Comparison of ENCODE assay signal across 18 mouse cellular contexts in genomic region chr6:98846001-98846695, GRCm38 (mm10).
DNase-seq lines count a peak whose midpoint lies in the region; ATAC-seq and TF ChIP-seq lines count a peak whose summit lies in the region.
"Had no signal": no experiment of that assay in that cellular context is flagged by ENCODE, and none has a peak within 500 bp of the region (broad histone marks: within the 10 kb centered on the region; RNA-seq: fewer than 3 reads in every experiment).

No protein-coding gene starts in this region.

- peak; percentile 2 to 12 for DNase-seq in adrenal gland, postnatal 36 days
- no peak for DNase-seq in adrenal gland, postnatal 25 days
- DNase-seq in lung, postnatal 36 days = peak; percentile 20
- DNase-seq in lung, adult 2 months = no peak
- DNase-seq in CH12.LX (ENCODE audit: extremely low read depth) = peak; percentile 74
- no peak for DNase-seq in frontal cortex, postnatal 10 days (ENCODE audit: low spot score in 2 of 2)
- DNase-seq in kidney, adult 9 months = no peak
- DNase-seq: cerebellum, adult 8-10 months; forebrain, postnatal 0 days; gastrocnemius, postnatal 36 days had no signal

- no peak; the same call in 1 of the 2 replicates for TF ChIP-seq RAD21 in CH12.LX (IDR thresholded peaks at IDR 0.05; ENCODE audit: low read depth, low read length)

- no peak overlapping the region for H3K4me3 ChIP-seq in lung, adult 2 months (replicated peaks; ENCODE audit: extremely low read depth, low read depth, low read length)
- peak overlapping the region in 2 of 3 experiments; percentile 2 to 23 for H3K4me3 ChIP-seq in CH12.LX (replicated peaks in 1 of 3; ENCODE audit: low read depth in 2 of 3, low read length in 2 of 3, poor library complexity in 1 of 3)
- H3K4me3 ChIP-seq: hindbrain, embryonic 10.5 days; kidney, embryonic 15.5 days; layer of hippocampus, adult 2 months; liver, embryonic 15.5 days; neural tube, embryonic 12.5 days had no signal

- dilution Hi-C loops in CH12.LX (cut with MboI; ENCODE audit: extremely low pct_ligation_motif_present, extremely low pct_unique_long_range_greater_than_20kb, low sequenced_read_pairs) = no loop called here

- 36% methylated on average over 5 of the region's 5 CpGs for WGBS in lung, adult 2 months

- TF ChIP-seq POLR2A in lung, adult 2 months (IDR thresholded peaks at IDR 0.05; ENCODE audit: borderline replicate concordance, extremely low read depth, low read depth, low read length) = no peak
- no peak for TF ChIP-seq POLR2A in CH12.LX (IDR thresholded peaks at IDR 0.05; ENCODE audit: low read depth, low read length)

- H3K27me3 ChIP-seq in CH12.LX (replicated peaks) = no peaks in the 10 kb centered on the region
- H3K27me3 ChIP-seq: kidney, embryonic 15.5 days; liver, embryonic 15.5 days; neural tube, embryonic 12.5 days had no signal

- no peaks in the 10 kb centered on the region for H3K9me3 ChIP-seq in CH12.LX (replicated peaks; ENCODE audit: low read length)
- H3K9me3 ChIP-seq: hindbrain, embryonic 10.5 days; kidney, embryonic 15.5 days; liver, embryonic 15.5 days; neural tube, embryonic 12.5 days had no signal

- no peak for TF ChIP-seq CTCF in lung, adult 2 months (IDR thresholded peaks at IDR 0.05; ENCODE audit: insufficient read depth, low read length)
- TF ChIP-seq CTCF in CH12.LX (conservative IDR thresholded peaks at IDR 0.05 in 1 of 2, IDR thresholded peaks at IDR 0.05 in 1 of 2; ENCODE audit: low read depth in 2 of 2, low read length in 2 of 2) = no peak

- in situ Hi-C loops in CH12.LX (cut with MboI; ENCODE audit: low pct_ligation_motif_present, low pct_unique_long_range_greater_than_20kb, low sequenced_read_pairs) = no loop called here

- peak overlapping the region; percentile 85 for H3K4me2 ChIP-seq in CH12.LX (ENCODE audit: insufficient read depth, low read depth, poor library complexity, severe bottlenecking)
- H3K4me2 ChIP-seq: kidney, embryonic 15.5 days; liver, embryonic 15.5 days; neural tube, embryonic 12.5 days had no signal

- H3K4me1 ChIP-seq in lung, adult 2 months (ENCODE audit: control insufficient read depth, insufficient read depth, low read length) = no peaks in the 10 kb centered on the region
- peaks cover 38 to 86% of the 10 kb centered on the region in 2 experiments for H3K4me1 ChIP-seq in CH12.LX (ENCODE audit: control insufficient read depth in 1 of 2, insufficient read depth in 2 of 2)
- H3K4me1 ChIP-seq: hindbrain, embryonic 10.5 days; kidney, embryonic 15.5 days; liver, embryonic 15.5 days; neural tube, embryonic 12.5 days had no signal

- no peaks in the 10 kb centered on the region for H3K79me2 ChIP-seq in CH12.LX (replicated peaks; ENCODE audit: control insufficient read depth, extremely low read depth, insufficient read depth, poor library complexity, severe bottlenecking)

- no peaks in the 10 kb centered on the region for H3K36me3 ChIP-seq in CH12.LX (replicated peaks in 1 of 2; ENCODE audit: control insufficient read depth in 1 of 2, insufficient read depth in 1 of 2, low read length in 1 of 2)
- H3K36me3 ChIP-seq: hindbrain, embryonic 10.5 days; kidney, embryonic 15.5 days; liver, embryonic 15.5 days; neural tube, embryonic 12.5 days had no signal

- TF ChIP-seq EP300 in CH12.LX (IDR thresholded peaks at IDR 0.05; ENCODE audit: low read length) = peak; percentile 98

- H3K27ac ChIP-seq in CH12.LX (ENCODE audit: insufficient read depth, low read depth) = peak overlapping the region; percentile 87
- H3K27ac ChIP-seq: hindbrain, embryonic 10.5 days; kidney, embryonic 15.5 days; layer of hippocampus, adult 2 months; liver, embryonic 15.5 days; neural tube, embryonic 12.5 days had no signal

- peak; percentile 51 for ATAC-seq in megakaryocyte progenitor cell, adult 5-6 weeks (replicated peaks; ENCODE audit: poor library complexity)
- ATAC-seq: CD4-positive, CD25-positive, alpha-beta regulatory T cell, adult 4 months; forebrain, postnatal 0 days; inflammation-experienced regulatory T-cells, adult 6 months had no signal

- 0 out of 2 replicates have a peak overlapping the region, but pooled peaks have one; percentile 19 for H3K9ac ChIP-seq in CH12.LX (ENCODE audit: insufficient read depth, low read depth)
- H3K9ac ChIP-seq: forebrain, postnatal 0 days; kidney, embryonic 15.5 days; liver, embryonic 15.5 days; neural tube, embryonic 12.5 days had no signal

TF ChIP-seq in CH12.LX, 34 proteins besides CTCF, POLR2A, EP300 and RAD21:
- TF ChIP-seq IRF4 (IDR thresholded peaks at IDR 0.05; ENCODE audit: low read depth, low read length) = peak; percentile 90
- TF ChIP-seq SMC3 (IDR thresholded peaks at IDR 0.05; ENCODE audit: low read depth, low read length) = no peak
- peak; percentile 20; the same call in 1 of the 2 replicates for TF ChIP-seq TBP (conservative IDR thresholded peaks at IDR 0.05; ENCODE audit: low read depth, low read length)
- TF ChIP-seq GABPA (IDR thresholded peaks at IDR 0.05; ENCODE audit: insufficient replicate concordance, low read depth, low read length) = no peak
- peak; percentile 83 for TF ChIP-seq CHD2 (IDR thresholded peaks at IDR 0.05; ENCODE audit: low read length)
- no peak for TF ChIP-seq UBTF (IDR thresholded peaks at IDR 0.05; ENCODE audit: low read depth, low read length)
- no peak for TF ChIP-seq MXI1 (IDR thresholded peaks at IDR 0.05; ENCODE audit: low read depth, low read length)
- no peak for TF ChIP-seq ZMIZ1 (IDR thresholded peaks at IDR 0.05; ENCODE audit: low read depth, low read length)
- no peak for TF ChIP-seq POLR2AphosphoS2 (IDR thresholded peaks at IDR 0.05; ENCODE audit: low read depth, low read length)
- TF ChIP-seq JUND (conservative IDR thresholded peaks at IDR 0.05; ENCODE audit: low read depth, low read length) = peak; percentile 52; the same call in 1 of the 2 replicates
- peak; percentile 75 for TF ChIP-seq ETS1 (conservative IDR thresholded peaks at IDR 0.05; ENCODE audit: low read depth, low read length)
- TF ChIP-seq PAX5 (IDR thresholded peaks at IDR 0.05; ENCODE audit: low read length) = no peak
- TF ChIP-seq E2F4 (IDR thresholded peaks at IDR 0.05; ENCODE audit: insufficient replicate concordance, low read depth, low read length) = no peak
- peak; percentile 81 for TF ChIP-seq MEF2A (IDR thresholded peaks at IDR 0.05; ENCODE audit: borderline replicate concordance, low read depth, low read length)
- TF ChIP-seq TCF12 (IDR thresholded peaks at IDR 0.05; ENCODE audit: low read depth, low read length) = peak; percentile 93
- TF ChIP-seq NELFE (IDR thresholded peaks at IDR 0.05; ENCODE audit: low read depth, low read length) = no peak
- peak; percentile 59; the same call in 1 of the 2 replicates for TF ChIP-seq ELF1 (IDR thresholded peaks at IDR 0.05; ENCODE audit: low read depth, low read length)
- no peak for TF ChIP-seq MYC (IDR thresholded peaks at IDR 0.05; ENCODE audit: low read depth, low read length)
- TF ChIP-seq NRF1 (IDR thresholded peaks at IDR 0.05; ENCODE audit: low read depth, low read length) = no peak
- no peak for TF ChIP-seq USF1 (IDR thresholded peaks at IDR 0.05; ENCODE audit: low read depth, low read length)
- no peak for TF ChIP-seq HCFC1 (IDR thresholded peaks at IDR 0.05; ENCODE audit: low read depth, low read length)
- TF ChIP-seq CHD1 (IDR thresholded peaks at IDR 0.05; ENCODE audit: low read depth, low read length) = 0 out of 2 replicates have a peak, but pooled peaks have one; percentile 46
- TF ChIP-seq MAX (IDR thresholded peaks at IDR 0.05; ENCODE audit: low read length) = no peak
- no peak for TF ChIP-seq MAZ (IDR thresholded peaks at IDR 0.05; ENCODE audit: low read depth, low read length)
- no peak for TF ChIP-seq MAFK (IDR thresholded peaks at IDR 0.05; ENCODE audit: insufficient replicate concordance, low read length)
- TF ChIP-seq JUN (IDR thresholded peaks at IDR 0.05; ENCODE audit: insufficient read depth, low read depth, low read length) = peak; percentile 9; the same call in 1 of the 2 replicates
- no peak for TF ChIP-seq USF2 (conservative IDR thresholded peaks at IDR 0.05; ENCODE audit: low read depth, low read length)
- 0 out of 2 replicates have a peak, but pooled peaks have one; percentile 72 for TF ChIP-seq SIN3A (IDR thresholded peaks at IDR 0.05; ENCODE audit: low read length)
- no peak for TF ChIP-seq ZNF384 (IDR thresholded peaks at IDR 0.05; ENCODE audit: low read depth, low read length)
- TF ChIP-seq ZC3H11A (IDR thresholded peaks at IDR 0.05; ENCODE audit: low read depth, low read length) = no peak
- TF ChIP-seq ZKSCAN1 (IDR thresholded peaks at IDR 0.05; ENCODE audit: borderline replicate concordance, low read depth, low read length) = no peak
- peak; percentile 89 for TF ChIP-seq RCOR1 (conservative IDR thresholded peaks at IDR 0.05; ENCODE audit: low read depth, low read length)
- TF ChIP-seq BHLHE40 (IDR thresholded peaks at IDR 0.05; ENCODE audit: low read depth, low read length) = peak; percentile 75
- TF ChIP-seq KAT2A (IDR thresholded peaks at IDR 0.05; ENCODE audit: insufficient replicate concordance, low read length) = no peak

Comparison
In these comparisons a context has a peak if more than half of its experiments do, and no peak if none do; other contexts are left out.
1. DNase-seq: peak in adrenal gland, postnatal 36 days (2 of 2), lung, postnatal 36 days (single experiment) and CH12.LX (single experiment); none in adrenal gland, postnatal 25 days (single experiment), lung, adult 2 months (single experiment), frontal cortex, postnatal 10 days (0 of 2) and kidney, adult 9 months (single experiment).